Mouse (Mus musculus): ENCODE results near the gene Slc12a3.
"Not testable (repeated sequence)": the region's sequence is repeated elsewhere in the genome, so short reads cannot be mapped to it uniquely, and the experiment has no call there.

Gene Slc12a3

DNA sequence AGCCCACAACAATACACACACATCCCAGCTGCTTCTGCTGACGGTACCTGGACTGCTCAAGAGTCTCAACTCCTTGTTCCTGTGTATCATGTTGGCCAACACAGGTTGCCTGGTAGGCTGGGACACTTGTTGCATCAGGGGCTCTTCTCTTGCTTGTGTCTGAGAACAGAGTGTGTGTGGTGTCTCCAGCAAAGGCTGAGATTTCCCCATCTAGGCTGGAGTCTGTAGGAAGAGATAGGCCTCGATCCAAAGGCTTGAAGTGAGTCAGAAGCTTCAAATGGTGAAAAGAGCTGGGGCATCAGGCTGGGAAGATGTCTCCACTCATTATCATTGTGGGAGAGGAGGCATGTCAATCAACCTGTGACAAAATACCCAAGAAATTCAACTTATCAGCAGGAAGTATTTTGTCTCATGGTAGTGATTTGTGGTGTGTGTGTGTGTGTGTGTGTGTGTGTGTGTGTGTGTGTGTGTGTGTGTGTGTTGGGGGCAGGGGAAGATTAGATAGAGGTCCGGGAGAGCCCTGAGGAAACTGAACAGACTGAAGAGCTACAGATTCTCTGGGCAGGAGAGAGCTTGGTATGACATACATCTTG lies 70.5 kb downstream of the Slc12a3 start:
- DNase-seq (ENCODE audit: low spot score in 2 of 2), result no peak

DNA sequence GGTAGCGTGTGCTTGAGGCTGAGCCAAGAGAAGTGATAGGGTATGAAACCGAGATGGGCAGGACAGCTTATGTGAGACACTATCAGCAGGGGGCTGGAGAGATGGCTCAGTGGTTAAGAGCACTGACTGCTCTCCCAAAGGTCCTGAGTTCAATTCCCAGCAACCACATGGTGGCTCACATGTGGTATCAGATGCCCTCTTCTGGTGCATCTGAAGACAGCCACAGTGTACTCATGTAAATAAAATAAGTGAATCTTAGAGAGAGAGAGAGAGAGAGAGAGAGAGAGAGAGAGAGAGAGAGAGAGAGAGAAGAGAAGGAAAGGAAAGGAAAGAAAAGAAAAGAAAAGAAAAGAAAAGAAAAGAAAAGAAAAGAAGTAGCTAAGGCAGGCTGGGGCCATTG lies 71.0 kb downstream of the Slc12a3 start:
- DNase-seq (ENCODE audit: low spot score in 2 of 2), result not testable (repeated sequence)

DNA sequence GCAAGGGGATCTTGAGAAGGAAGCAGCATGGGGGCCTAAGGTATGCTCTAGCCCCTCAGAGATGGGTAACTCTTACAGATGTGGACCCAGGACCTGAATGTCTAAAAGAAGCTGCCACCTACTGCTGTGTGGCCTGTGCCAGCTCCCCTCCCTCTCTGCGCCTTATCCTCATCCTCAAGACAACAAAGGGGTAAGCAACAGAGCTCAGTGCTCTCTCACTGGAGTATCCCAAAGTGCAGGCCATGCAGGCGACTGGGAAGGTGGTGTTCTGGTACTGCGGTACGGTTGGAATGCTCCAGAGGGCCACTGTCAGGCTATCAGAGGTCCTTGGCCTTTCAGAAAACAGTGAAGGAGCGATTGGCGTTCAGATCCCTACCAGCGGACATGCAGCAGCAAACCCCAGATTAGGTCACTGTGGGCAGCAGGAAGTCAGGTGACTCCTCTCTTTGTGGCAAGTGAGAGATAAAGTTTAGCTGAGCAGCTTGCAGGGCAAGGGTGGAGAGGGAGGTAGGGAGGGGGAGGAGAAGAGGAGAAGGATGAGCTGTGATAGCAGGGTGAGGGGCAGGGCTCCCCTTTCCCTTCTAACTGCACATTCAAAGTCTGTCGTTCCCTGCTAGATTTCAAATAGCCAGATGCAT lies 79.6 kb downstream of the Slc12a3 start:
- DNase-seq (ENCODE audit: low spot score in 2 of 2), result no peak

DNA sequence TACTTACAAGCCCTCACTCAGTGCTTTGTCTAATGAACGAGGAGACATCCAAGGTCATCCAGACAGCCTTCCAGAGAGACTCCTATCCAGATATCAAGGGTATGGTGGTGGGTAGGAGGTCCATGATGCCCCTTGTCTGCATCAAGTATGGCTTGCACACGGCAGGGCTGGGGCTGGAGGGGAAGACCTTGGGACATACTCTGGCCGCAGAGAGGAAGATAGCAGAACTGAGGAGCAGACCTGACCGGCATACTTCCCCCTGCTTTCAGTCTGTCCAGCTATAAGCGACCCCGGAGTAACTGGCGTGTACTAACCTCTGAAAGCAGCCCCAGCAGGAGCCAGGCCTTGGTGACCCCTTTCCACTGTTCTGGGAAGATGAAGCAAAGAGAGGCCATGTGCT lies 80.5 kb downstream of the Slc12a3 start:
- no peak for DNase-seq (ENCODE audit: low spot score in 2 of 2)

DNA sequence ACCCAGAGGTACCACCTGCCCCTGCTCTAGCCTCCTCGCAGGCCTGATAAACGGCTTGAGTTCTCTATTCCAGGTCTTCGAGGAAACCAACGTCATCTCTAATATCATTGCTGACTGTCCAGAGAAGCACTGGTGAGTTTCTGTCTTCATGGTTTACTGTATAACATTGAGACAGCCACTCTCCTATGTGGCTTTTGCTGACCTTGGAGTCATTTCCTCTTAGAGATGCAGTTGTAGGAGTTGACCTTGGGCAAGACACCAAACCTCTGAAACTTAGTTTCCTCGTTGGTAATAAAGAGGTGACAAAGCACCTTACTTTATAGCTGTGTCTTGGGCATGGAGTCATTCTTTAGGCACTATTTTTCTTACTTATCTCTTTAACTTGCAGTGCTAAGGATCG lies 83.5 kb downstream of the Slc12a3 start:
- no peak for DNase-seq (ENCODE audit: low spot score in 2 of 2)

DNA sequence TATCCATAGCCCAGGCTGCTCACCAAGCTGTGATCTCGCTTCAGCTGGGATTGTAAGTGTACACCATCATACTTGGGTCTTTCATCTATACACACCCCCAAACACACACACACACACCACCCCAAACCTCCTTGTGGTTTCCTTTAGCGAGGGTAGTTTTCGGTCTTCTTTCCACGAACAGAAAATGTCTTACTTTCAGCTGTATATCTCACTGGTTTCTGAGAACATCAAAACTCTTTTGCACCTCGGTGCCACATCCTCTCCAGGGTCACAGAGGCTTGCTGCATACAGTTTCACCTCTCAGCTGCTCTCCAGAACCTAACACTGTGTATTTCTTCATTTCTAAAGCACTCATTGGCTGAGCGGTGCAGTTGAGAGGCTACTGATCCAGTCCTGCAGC lies 84.5 kb downstream of the Slc12a3 start:
- no peak for DNase-seq (ENCODE audit: low spot score in 2 of 2)

DNA sequence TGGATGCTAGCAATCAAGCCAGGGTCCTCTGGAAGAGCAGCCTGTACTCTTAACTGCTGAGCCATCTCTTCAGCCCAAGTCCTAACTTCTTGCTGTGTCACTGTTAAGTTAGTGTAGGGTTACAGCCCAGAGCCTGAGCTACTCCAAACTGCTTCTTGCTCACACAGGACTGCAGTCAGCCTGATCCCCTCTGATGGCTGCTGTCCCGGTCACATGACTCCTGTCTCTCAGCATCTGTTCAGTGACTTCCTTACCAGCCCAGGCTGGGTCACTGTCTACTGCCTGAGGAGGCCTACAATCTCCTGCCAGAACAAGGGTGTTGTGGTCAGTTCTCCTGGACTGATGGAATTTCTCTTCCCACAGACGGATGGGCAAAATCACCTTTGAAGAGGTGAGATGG lies 86.2 kb downstream of the Slc12a3 start:
- DNase-seq (ENCODE audit: low spot score in 2 of 2), result no peak

Measured in spleen, postnatal 10 days (tissue).